Mouse (Mus musculus) kidney, postnatal 10 days (tissue): Measurements from ENCODE around the gene Rab26.

ENCODE experiments used
- DNase-seq: peaks from one replicate; pipeline ENCODE4 v3.0.0; 2021; ENCODE audit warnings: mixed read lengths

The Rab26 gene

DNA sequence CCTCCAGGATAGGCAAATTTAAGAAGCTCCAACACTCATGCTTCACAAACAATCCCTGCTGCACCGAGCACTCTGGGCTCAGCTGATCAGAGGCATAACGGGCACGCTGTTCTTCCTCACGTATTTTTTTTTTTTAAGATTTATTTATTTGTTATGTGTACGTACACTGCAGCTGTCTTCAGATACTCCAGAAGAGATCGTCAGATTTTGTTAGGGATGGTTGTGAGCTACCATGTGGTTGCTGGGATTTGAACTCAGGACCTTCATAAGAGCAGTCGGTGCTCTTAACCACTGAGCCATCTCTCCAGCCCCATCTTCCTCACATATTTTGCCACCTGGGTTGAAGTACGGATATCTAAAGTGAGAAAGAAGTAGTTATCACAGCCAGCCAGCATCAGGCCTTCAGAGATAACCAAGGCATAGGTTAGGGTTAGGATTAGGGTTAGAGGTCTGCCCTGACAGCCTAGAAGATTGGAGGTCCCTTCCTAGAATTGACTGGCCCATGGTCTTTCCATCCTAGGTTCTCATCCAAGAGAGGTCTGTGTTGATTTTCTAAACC lies at the start of gene Rab26:
Gene Rab26, minus strand, starts transcription at position 51 of the 559 bp plus-strand sequence.
- DNase-seq = no peak

DNA sequence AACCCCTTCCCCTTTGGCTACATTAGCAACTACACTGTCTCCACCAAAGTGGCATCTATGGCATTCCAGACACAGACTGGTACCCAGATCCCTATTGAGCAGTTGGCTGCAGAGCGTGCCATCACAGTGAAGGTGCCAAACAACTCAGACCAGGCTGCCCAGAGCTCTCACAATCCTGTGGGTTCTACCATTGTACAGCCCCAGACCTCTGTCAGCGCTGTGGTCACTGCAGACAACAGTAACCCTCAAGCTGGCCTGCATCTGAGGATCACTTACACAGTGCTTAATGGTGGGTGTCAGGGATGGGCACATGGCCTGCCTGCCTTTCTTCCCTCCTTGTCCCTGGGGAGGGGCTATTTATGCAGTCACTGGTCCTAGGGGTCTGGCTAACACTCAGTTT lies 46.3 kb upstream of the Rab26 start:
- no peak for DNase-seq

DNA sequence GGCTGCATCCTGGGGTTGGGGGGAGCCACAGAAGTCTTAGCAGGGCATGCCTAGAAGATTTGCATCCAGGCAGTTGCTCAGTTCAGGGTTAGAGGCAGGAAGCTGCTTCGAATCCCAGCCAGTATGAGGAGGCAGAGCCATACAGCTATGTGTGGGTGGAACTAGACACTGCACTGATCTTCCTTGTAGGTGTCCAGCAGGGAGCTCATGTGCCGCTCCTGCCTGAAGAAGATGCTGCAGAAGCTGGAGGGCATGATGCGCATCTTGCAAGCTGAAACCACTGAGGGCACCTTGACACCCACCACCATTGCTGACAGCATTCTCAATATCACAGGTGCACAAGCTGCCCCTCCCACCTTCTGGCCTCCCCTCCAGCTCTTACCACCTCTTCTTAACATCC lies 45.5 kb upstream of the Rab26 start:
- no peak for DNase-seq

DNA sequence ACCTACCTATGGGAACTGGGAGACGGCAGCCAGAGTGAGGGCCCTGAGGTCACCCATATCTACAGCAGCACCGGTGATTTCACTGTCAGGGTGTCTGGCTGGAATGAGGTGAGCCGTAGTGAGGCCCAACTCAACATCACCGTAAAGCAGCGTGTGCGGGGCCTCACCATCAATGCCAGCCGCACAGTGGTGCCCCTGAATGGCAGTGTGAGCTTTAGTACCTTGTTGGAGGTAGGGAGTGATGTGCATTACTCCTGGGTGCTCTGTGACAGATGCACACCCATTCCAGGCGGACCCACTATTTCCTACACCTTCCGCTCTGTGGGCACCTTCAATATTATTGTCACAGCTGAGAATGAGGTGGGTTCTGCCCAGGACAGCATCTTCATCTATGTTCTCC lies 39.8 kb upstream of the Rab26 start:
- DNase-seq = no peak

DNA sequence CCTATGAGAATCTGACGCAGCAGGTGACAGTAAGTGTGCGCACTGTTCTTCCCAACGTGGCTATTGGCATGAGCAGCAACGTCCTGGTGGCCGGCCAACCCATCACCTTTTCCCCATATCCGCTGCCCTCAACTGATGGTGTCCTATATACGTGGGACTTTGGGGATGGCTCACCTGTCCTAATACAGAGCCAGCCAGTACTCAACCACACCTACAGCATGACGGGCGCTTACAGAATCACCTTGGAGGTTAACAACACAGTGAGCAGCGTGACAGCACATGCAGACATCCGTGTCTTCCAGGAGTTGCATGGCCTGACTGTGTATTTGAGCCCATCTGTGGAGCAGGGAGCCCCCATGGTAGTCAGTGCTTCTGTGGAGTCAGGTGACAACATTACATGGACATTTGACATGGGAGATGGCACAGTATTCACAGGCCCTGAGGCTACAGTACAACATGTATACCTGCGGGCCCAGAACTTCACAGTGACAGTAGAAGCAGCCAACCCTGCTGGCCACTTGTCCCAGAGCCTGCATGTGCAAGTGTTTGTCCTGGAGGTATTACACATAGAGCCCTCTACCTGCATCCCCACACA lies 38.7 kb upstream of the Rab26 start:
- no peak for DNase-seq

DNA sequence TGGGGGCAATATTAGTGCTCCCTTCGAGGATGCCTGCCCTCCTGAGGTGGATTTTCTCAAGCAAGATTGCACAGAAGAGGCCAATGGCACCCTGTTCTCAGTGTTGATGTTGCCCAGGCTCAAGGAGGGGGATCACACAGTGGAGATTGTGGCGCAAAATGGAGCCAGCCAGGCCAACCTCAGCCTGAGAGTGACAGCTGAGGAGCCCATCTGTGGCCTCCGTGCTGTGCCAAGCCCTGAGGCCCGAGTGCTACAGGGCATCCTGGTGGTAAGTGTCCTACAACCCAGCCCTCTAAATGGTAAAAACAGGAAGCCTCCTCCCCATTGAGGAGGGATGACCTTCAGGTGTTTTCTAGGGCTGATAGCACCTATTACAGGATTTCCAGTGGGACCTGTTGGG lies 35.8 kb upstream of the Rab26 start:
- DNase-seq = no peak

DNA sequence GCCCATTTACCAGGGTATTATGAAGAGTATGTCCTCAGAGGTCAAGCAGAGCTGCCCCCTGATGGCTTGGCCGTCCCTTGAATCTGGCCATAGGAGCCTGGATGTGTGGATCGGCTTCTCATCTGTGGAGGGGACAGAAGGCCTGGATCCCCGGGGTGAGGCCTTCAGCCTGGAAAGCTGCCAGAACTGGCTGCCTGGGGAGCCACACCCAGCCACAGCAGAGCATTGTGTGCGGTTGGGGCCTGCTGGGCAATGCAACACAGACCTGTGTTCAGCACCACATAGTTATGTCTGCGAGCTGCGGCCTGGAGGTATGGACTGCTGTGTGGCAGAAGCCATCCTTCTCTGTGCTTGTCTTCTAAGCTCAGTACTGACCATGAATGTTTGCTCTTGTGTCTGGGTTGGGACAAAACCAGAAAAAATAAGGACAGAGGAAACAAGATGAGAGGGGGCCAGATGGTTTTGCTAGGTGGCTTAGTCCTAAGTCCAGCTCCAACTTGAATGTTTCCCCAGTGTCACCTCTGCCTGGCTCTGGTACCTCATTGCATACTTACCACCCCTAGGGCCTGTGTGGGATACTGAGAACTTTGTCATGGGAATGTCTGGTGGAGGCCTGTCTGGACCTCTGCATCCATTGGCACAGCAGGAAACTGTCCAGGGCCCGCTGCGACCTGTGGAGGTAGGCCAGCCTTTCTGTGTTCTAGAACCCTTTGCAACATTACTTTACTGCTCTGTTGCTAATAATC lies 33.2 kb upstream of the Rab26 start:
- DNase-seq = peak; percentile 54

DNA sequence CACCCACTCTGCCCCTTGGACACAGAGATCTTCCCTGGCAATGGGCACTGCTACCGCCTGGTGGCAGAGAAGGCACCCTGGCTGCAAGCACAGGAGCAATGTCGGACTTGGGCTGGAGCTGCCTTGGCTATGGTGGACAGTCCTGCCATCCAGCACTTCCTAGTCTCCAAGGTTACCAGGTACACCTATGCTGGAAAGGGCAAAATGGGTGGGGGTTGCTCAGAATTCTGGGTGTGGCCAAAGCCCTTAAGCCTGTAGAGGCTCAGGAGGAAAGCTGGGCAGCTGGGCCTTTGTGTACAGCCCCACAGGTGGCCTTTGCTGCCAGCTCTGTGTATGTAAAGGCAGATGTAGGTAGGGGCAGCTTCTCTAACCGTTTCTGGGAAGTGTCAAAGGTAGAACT lies 31.8 kb upstream of the Rab26 start:
- DNase-seq = no peak

DNA sequence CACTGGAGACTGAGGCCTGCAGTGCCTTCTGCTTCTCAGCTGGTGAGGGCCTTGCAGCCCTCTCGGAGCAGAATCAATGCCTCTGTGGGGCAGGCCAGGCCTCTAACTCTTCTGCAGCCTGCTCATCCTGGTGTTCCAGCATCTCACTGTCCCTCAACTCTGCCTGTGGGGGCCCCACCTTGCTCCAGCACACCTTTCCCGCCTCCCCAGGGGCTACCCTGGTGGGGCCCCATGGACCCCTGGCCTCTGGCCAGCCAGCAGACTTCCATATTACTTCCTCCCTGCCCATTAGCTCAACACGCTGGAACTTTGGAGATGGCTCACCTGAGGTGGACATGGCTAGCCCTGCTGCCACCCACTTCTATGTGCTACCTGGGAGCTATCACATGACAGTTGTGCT lies 31.1 kb upstream of the Rab26 start:
- DNase-seq = no peak

DNA sequence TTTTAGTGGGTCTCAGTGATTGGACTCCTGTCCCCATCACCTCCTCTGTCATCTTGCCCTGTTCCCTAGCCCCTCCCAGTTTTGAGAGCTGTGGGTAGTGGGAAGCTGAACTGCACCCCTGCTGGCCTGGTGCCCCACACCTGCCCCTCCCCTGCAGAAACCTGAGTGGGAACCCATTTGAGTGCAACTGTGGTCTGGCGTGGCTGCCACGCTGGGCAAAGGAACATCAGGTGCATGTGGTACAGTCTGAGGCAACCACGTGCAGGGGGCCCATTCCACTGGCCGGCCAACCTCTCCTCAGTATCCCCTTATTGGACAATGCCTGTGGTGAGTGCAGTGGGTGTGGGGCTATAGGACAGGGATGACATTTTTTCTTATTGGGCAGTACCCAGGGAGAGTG lies 30.4 kb upstream of the Rab26 start:
- no peak for DNase-seq

DNA sequence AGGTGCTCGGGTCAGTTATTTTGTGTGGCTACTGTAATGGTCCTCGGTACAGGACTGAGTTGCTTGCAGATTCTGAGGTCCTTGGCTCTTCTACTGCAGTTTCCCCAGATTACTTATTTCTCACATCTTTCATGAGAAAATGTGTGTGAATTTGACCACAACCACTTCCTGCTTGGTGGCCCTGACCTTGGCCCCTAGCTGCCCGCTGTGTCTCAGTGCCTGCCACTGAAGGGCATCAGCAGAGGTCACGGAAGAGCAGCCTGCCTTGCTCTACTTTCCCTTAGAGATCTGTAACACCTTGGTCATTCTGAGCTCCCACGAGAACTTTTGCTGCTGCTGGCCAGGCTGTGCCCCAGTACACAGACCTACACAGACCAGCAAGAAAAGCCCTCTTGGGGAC lies 29.6 kb upstream of the Rab26 start:
- DNase-seq = no peak

DNA sequence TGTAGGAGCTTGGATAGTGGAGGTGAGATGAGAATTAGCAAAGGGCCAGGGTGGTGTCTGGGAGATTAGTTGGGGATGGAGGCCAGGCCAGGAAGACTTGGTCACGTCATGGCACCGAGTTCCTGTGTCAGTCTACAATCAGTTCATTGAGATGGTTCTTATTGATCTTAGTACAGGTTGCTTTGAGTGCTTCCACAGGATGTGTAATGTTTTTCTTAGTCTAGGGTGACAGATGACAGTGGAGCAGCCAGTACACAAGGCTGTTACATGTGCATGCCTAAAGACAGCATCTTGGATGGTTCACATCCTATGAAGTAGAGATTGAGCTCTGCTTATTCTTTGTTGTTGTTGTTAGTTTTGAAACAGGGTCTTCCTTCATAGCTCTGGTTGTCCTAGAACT lies 27.6 kb upstream of the Rab26 start:
- DNase-seq = no peak

DNA sequence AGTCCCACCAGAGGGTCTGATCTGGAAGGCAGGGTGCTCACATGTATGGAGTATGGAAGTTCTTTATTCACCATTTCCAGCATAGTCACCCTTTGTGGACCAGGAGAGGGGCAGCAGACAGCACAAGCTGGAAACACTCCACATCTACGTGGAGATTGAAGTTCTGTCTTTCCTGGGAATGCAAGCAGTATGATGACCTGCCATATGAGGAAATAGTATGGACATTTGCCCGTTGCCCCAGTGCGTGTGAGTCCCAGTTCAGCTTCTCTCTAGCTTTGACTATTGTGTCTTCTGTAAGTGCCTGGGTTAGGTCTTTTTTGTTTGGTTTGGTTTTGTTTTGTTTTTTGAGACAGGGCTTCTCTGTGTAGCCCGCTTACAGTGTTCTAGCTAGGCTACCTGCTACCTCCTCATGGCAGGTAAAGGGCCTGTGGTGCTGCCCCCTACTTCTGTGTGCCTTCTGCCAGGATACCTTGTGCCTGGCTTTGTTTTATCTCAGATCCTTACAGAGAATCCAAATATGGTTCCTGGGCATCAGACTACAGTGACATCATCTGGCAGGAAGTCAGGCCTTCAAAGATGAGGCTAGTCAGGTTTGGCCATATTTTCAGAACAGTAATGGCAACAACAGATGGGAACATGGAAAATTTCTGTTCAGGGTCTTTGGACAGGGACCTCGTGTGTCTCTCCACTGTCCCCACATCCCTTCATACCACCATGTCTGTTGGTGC lies 26.5 kb upstream of the Rab26 start:
- no peak for DNase-seq

DNA sequence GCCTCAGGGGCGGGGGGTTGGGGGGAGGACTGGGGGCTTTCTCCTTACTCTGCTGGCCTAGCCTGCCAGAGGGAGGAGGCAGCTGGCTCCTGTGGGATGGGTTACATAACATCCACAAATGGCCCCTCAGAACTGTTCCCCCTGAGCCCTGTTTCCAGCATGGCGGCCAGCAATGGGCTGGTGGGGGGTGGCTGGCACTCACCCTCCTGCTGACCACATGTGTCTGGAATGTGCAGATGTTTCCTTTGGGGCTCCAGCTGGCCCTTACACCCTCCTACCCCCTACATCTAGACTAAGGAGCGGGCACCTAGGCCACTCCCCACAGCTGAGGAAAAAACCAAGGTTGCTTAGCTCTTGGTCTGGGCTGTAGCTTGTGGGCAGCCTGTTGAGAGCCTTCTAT lies 25.1 kb upstream of the Rab26 start:
- peak; percentile 49 for DNase-seq

DNA sequence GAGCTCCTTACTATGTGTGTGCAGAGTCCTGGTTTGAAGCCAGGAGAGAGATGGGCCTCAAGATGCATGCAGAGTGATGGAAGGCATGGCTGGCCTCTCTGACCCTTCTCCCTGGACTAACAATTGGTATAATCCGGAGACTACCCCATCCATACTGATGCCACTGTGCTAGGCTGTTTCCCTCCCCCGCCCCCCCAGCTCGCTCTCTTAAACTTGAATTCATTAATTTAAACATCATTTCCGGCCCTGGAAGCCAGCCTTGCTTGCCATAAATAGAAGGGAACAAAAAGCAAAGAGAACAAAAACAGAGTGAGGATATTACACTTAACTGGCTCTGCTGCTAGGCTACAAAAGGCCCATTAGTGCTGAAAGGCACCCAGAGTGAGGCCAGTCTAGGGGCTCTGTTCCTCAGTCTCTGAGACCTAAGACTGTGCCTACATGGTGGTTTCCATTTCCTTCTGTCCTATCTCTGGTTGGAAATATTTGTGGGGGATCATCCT lies 24.6 kb upstream of the Rab26 start:
- peak; percentile 60 for DNase-seq

DNA sequence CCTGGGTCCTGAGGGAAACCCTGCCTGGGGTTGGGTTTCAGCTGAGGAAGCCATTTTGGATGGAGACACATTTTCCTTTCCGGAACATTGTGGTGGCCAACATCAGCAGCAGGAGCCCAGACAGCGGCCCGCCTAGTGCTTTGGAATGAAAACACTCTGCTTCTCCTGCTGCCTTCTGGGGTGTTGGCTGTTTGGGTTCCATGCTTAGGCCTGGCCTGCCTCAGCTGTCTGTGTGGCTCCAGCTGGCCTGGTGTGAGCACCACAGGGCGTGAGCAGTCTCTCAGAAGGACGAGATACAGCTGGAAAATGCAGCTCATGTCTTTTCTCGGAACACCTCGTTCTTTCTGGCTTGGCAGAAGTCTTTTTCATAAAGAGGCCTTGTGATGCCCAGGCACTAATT lies 23.1 kb upstream of the Rab26 start:
- DNase-seq = no peak

DNA sequence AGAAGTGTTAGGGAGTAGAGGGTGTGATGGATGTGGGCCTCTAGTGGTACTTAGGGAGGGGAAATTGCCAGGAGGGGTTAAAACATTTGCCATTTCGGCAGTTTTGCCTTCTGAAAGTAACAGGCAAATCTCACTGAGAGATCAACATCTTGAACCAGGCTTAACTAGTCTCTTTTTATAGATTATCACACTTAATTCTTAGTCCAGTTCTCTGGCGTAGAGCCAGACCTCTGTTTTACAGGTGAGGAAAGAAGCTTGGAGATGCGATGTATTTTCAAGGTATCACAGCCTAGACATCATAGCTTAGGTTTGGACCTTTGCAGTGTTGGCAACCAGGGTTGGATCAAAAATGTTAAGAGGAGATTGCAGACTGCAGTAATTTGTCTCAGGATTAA lies 17.0 kb upstream of the Rab26 start:
- DNase-seq = no peak

DNA sequence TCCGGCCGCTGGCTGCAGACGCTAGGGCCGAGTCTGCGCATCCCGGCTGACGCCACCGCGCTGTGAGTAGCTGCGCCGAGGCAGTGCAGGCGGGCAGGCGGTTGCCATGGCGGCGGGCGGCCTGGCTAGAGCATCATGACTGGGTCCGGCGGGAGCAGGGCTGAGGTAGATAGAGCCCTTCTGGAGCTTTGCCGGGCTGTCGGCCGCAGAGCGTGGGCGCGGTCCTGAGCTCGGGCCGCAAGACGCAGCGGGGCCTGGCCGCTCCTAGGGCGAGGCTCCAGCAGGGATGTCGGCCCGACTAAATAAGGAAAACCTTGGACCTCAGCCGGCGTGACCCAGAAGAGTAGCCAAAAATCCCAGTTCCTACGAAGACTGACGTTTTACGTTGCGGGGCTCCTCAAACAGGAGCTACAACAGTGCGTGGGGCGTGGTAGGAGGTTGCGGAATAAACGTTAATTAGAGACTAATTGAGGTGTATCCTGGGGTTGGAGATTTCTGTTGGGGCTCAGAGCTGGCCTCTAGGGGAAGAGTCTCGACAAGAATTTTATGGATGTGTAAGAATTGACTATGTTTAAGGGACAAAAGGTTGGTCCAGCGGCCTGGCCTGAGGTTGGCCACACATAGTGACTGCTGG lies 16.5 kb upstream of the Rab26 start:
- peak; percentile 86 for DNase-seq

DNA sequence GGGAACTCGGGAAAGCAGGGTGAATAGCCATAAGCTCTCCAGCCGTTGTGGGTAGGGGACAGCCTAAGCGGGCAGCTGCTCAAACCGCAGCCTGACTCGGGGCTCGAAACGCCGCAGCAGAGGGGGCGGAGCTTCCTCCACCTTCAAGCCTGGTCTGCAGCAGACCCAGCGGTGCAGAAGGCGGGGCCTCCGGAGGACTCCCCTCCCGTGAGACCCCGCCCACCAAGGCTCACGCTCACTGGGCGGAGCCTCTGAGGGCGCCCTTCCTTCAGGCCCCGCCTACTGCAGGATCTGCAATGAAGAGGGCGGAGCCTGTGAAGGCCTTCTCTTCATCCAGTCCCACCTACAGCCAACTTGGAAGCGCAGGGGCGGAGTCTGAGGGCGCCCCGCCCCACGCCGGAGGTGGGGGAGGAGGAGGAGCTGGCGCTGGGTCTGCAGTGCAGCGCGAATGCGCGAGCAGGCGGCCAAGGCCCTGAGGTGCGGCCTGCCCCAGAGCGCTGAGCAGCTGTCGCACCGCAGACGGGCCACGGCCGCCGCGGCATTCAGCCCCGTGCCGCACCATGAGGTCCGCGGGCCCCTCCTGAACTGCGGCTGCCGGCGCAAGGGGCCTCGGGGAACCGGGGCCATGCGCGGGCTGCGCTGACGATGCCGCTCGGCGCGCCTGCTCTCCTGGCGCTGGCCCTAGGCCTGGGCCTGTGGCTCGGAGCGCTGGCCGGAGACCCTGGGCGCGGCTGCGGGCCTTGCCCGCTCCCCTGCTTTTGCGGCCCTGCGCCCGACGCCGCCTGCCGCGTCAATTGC lies 15.8 kb upstream of the Rab26 start, which contains the start of gene Pkd1:
Gene Pkd1, plus strand, starts transcription at position 217 of the 798 bp plus-strand sequence.
- peak; percentile 99 for DNase-seq

DNA sequence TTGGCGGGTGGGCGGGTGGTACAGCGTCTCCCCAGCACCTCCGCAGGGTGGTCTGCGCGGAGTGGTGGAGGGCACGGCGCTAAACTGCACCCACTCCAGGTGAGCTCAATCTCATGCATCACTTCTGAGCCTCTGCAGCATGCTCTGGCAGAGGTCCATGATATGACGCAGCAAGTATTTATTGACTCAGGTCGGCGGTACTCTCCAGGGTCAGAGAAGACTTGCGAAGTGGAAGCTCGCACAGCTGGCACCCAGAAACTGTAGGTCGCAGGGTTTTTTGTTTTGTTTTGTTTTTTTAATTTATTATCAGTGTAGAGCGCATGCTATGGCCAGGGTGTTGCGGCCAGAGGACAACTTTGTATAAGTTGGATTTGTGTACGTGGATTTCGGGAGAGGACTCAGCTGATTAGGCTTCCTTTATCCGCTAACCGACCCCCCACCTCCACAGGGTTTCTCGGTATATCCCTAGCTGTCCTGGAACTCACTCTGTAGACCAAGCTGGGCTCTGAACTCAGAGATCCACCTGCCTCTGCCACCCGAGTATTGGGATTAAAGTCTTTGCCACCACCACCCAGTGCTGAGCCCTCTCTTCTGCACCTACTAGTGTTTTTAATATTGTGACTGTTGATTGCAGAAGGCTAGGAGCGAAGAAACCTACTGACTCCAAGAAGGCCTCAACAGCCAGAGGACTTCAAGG lies 15.1 kb upstream of the Rab26 start:
- peak; percentile 81 for DNase-seq

DNA sequence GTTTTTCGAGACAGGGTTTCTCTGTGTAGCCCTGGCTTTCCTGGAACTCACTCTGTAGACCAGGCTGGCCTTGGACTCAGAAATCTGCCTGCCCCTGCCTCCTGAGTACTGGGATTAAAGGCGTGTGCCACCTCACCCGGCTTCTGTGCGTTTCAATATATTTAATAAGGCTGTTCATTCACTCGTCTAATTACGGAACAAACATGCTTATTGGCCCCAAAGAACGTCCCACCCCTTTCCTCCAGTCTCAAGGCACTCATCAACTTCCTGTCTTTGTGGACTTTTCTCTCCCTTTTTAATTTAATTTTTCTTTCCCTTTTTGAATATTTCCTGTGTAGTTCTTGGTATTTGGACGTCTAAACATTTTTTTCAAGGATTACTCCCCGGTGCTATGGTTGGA lies 14.4 kb upstream of the Rab26 start:
- no peak for DNase-seq

DNA sequence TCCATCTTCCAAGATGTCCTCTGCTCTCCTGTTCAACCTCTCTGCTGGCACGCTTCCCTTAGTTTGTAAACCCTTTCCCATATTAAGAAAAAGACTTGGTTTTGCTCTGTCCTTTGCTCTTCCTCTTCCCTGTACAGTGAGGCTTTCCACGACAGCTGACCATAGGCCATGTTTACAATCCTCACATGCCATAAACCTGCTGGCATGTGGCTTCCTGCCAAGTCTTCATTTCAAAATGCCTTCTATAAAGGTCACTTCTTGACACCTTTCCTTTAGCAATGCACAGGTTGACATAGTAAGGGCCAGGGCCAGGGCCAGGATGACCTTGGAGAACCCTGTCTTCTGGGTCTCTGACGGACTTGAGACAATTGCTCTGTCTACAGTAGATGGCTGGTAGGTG lies 12.2 kb upstream of the Rab26 start:
- no peak for DNase-seq
